8 mouse cellular contexts compared by ENCODE assay signal in the genomic region with DNA sequence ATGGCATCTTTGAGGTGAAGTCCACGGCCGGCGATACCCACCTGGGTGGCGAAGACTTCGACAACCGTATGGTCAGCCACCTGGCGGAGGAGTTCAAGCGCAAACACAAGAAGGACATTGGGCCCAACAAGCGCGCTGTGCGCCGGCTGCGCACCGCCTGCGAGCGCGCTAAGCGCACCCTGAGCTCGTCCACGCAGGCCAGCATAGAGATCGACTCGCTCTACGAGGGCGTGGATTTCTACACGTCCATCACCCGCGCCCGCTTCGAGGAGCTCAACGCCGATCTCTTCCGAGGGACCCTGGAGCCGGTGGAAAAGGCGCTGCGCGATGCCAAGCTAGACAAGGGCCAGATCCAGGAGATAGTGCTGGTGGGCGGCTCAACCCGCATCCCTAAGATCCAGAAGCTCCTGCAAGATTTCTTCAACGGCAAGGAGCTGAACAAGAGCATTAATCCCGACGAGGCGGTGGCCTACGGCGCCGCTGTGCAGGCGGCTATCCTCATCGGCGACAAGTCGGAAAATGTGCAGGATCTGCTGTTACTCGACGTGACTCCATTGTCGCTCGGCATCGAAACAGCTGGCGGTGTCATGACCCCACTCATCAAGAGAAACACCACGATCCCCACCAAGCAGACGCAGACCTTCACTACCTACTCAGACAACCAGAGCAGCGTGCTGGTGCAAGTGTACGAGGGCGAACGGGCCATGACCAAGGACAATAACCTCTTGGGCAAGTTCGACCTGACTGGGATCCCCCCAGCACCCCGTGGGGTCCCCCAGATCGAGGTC. TPM values are rescaled to one million over a fixed set of nuclear protein-coding genes. Genes with fewer than 3 reads are reported as not detected.
DNase-seq lines count a peak whose midpoint lies in the region; ATAC-seq lines count a peak whose summit lies in the region.

No protein-coding gene starts in this region.

- peaks cover 14% of the 10 kb centered on the region for H3K27me3 ChIP-seq in embryonic facial prominence, embryonic 11.5 days (ENCODE audit: control insufficient read depth, insufficient read depth, low read length)

- no peak overlapping the region for H3K27ac ChIP-seq in embryonic facial prominence, embryonic 11.5 days (replicated peaks; ENCODE audit: low read depth, low read length)

- no peak for ATAC-seq in embryonic facial prominence, embryonic 11.5 days (replicated peaks; ENCODE audit: insufficient number of reproducible peaks, low FRiP score, low TSS enrichment, low read depth)
- no peak for ATAC-seq in inflammation-experienced regulatory T-cells, adult 6 months

- H3K4me2 ChIP-seq in embryonic facial prominence, embryonic 11.5 days (ENCODE audit: low read depth, low read length) = peak overlapping the region; percentile 65

- no peaks in the 10 kb centered on the region for H3K9me3 ChIP-seq in embryonic facial prominence, embryonic 11.5 days (replicated peaks; ENCODE audit: control insufficient read depth, low read length)

- intact Hi-C loops in heart, postnatal 14 days (cut with DNase I) = loop anchor here (5.0 kb wide), 2 partner anchors 67 to 192 kb away; no protein-coding TSS in a partner anchor

- WGBS in embryonic facial prominence, embryonic 11.5 days = 2% methylated on average over 64 of the region's 64 CpGs

- peaks cover 2% of the 10 kb centered on the region; the same call in 1 of the 2 replicates for H3K4me1 ChIP-seq in embryonic facial prominence, embryonic 11.5 days (ENCODE audit: control insufficient read depth, insufficient read depth, low read length)

- H3K4me3 ChIP-seq in embryonic facial prominence, embryonic 11.5 days (ENCODE audit: low read depth, low read length) = peak overlapping the region; percentile 65

- no peak overlapping the region for H3K9ac ChIP-seq in embryonic facial prominence, embryonic 11.5 days (replicated peaks; ENCODE audit: low read length)

- DNase-seq in ovary, postnatal 10 days (ENCODE audit: low spot score) = peak; percentile 9
- no peak for DNase-seq in ovary, adult 18-20 months (ENCODE audit: low spot score)
- no peak for DNase-seq in embryonic facial prominence, embryonic 11.5 days (ENCODE audit: low spot score)
- peak; percentile 17 to 22 for DNase-seq in heart, postnatal 14 days
- DNase-seq in layer of hippocampus, adult 9-11 months = peak; percentile 14
- DNase-seq in lung, postnatal 36 days = peak; percentile 20
- DNase-seq in right cerebral cortex, postnatal 14 days = peak; percentile 30

- H3K36me3 ChIP-seq in embryonic facial prominence, embryonic 11.5 days (replicated peaks; ENCODE audit: control insufficient read depth, insufficient read depth, low read depth, low read length) = no peaks in the 10 kb centered on the region

RNA-seq across cellular contexts. Expression of a gene that starts 1.4 kb away (rescaled TPM):
- polyA plus RNA-seq in embryonic facial prominence, embryonic 11.5 days (2014; fragmentation: Nextera tagmentation; extraction: Ambion mirVana) = 3.9 and 6.0 TPM in 2 replicates
- 10 to 100 TPM in 1 of 2 experiments, 1 to 10 TPM in 1; 9.7 to 10.7 TPM for total RNA-seq in heart, postnatal 14 days (2021)
- 1 to 10 TPM; 2.6 to 5.7 (median 3.4) TPM for polyA plus RNA-seq in inflammation-experienced regulatory T-cells, adult 6 months (2017; shearing (Covaris generic))

RNA-seq across cellular contexts. Expression of a gene that starts 12.0 kb away (rescaled TPM):
- 1.2 and 2.5 TPM in 2 replicates for polyA plus RNA-seq in embryonic facial prominence, embryonic 11.5 days (2014; fragmentation: Nextera tagmentation; extraction: Ambion mirVana)
- total RNA-seq in heart, postnatal 14 days (2021) = under 1 TPM; 0.24 to 0.78 TPM
- polyA plus RNA-seq in inflammation-experienced regulatory T-cells, adult 6 months (2017; shearing (Covaris generic)) = not detected

RNA-seq across cellular contexts. Expression of a gene that starts 35.3 kb away (rescaled TPM):
- 11.3 and 11.7 TPM in 2 replicates for polyA plus RNA-seq in embryonic facial prominence, embryonic 11.5 days (2014; fragmentation: Nextera tagmentation; extraction: Ambion mirVana)
- 1 to 10 TPM; 5.0 to 5.2 TPM for total RNA-seq in heart, postnatal 14 days (2021)
- polyA plus RNA-seq in inflammation-experienced regulatory T-cells, adult 6 months (2017; shearing (Covaris generic)) = 10 to 100 TPM; 20.2 to 26.2 (median 25.2) TPM

RNA-seq across cellular contexts. Expression of a gene that starts 36.0 kb away (rescaled TPM):
- 21.2 and 22.3 TPM in 2 replicates for polyA plus RNA-seq in embryonic facial prominence, embryonic 11.5 days (2014; fragmentation: Nextera tagmentation; extraction: Ambion mirVana)
- total RNA-seq in heart, postnatal 14 days (2021) = 1 to 10 TPM; 7.5 to 8.3 TPM
- 10 to 100 TPM in 2 of 3 experiments, 1 to 10 TPM in 1; 7.2 to 17.0 (median 16.5) TPM for polyA plus RNA-seq in inflammation-experienced regulatory T-cells, adult 6 months (2017; shearing (Covaris generic))

Comparison
In these comparisons a context has a peak if more than half of its experiments do, and no peak if none do; other contexts are left out.
1. DNase-seq: peak in ovary, postnatal 10 days (single experiment), heart, postnatal 14 days (2 of 2), layer of hippocampus, adult 9-11 months (single experiment), lung, postnatal 36 days (single experiment) and right cerebral cortex, postnatal 14 days (single experiment); none in ovary, adult 18-20 months (single experiment) and embryonic facial prominence, embryonic 11.5 days (single experiment).